Mouse (Mus musculus) yolk sac, embryonic 10.5 days (tissue): Measurements from ENCODE around the gene Sh3bp5.

Source experiments
- DNase-seq: peaks from one replicate; pipeline ENCODE4 v3.0.0-alpha.2; 2017; ENCODE audit warnings: low spot score

The Sh3bp5 gene

DNA sequence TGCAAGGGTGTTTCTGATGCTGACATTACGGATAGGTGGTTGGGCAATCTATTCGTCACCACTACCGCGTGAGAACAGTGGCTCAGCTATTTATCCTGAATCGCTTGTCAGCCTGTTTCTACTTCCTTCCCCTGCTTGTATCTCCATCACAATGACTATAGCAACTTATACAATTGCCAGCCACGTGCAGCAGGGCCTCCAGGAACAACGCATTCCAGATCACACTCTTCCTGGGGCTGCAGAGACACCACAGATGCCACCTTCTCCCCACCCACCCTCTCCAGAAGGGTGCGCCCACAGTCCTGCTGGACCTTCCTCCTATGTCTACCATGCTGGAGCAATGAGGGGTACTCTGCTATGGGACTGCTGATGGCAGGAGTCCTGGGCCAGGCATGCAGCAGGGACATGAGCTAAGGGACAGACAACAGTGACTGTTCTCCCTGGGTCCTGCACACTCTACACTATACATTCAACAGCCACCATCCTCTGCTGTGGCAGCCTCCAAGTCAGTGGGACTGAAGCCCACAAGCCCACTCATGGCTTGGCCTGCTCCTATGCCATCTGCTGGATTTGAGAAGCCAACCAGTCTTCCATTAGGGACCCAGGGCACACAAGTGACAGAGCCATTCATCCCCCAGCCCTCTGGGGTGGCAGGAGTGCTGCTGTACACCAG is 42.9 kb downstream of the Sh3bp5 start:
- no peak for DNase-seq

DNA sequence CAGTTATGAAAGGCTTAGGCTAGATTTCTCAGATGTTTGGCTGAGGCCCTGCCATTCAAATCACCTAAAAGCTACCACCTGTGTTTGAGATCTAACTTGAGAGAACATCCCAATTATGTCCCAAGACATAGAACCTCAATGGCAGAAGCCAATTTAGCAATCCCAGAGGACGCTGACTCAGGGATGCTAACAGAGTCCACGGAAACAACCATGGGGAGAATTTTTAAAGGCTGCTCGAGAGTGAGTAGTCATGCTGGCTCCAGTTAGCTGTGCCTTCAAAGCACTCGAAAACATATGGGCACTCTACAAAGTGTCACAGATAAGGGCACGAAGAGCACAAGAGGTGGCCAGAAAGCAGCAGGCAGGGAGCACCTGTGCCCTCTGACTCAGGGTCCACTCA is 43.6 kb downstream of the Sh3bp5 start:
- no peak for DNase-seq

DNA sequence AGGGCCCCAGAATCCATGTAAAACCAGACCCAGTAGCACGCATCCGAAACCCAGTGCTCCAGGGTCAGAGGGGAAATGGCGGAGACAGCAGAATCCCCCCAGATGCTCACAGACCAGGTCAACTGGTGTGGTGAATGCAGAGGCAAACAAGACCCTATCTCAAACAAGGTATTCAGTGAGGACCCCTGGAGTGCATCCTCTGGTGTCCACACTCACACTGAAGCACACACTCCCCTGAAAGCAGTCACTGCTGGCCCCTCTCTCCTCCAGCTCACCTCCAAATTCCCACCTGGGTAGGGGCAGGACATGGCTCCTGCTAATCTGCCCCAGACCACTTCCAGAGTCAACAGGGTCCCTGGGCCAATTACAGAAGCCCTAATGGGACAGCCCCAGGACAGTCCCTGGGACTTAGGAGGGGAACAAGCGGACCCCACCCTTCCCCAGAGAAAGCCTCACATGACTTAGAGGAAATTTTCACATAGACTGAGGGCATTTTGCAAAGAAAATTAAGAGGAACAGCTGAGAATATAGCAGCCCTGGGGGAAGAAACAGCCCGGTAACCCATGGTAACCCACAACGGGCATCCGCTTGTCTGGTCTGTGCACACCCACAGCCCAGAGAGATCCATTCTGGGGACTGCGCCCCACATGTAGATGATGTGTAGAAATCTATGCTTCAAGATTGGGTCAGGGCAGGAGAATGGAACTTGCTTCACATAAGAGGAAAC is 46.3 kb downstream of the Sh3bp5 start:
- no peak for DNase-seq

DNA sequence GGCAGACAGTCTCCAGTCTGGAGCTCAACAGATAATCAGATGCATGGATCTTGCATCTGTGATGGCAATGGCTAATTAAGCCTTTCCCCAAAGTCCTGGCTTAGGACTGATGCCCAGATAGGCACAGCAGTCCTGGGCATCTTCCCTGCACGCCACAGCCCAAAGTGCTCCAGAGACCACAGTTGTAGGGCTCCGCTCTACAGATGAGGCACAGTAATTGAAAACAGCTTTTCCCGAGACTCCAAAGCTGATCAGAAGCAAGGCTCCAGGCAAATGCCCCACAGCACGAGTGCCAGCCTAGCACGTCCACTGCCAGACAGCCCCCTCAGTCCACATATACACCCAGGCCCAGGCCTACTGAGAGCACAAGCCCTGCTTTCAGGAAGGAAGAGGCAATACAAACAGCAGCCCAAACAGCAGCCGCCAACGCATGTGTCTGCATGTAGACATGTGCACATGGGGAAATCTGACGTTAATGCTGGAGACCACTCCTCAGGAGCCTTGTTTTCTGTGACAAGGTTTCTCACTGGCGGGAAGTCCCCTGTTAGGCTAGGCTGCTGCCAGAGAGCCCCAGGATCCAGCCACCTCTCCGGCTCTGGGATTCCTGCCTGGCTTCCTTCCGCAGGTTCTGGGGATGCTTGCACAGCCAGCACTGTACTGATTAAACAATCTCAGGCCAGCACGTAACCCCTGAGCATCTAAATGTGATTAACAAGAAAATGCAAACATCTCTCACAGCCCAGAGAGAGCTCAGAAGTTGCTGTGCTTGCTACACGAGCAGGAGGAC is 47.6 kb downstream of the Sh3bp5 start:
- DNase-seq: no peak

DNA sequence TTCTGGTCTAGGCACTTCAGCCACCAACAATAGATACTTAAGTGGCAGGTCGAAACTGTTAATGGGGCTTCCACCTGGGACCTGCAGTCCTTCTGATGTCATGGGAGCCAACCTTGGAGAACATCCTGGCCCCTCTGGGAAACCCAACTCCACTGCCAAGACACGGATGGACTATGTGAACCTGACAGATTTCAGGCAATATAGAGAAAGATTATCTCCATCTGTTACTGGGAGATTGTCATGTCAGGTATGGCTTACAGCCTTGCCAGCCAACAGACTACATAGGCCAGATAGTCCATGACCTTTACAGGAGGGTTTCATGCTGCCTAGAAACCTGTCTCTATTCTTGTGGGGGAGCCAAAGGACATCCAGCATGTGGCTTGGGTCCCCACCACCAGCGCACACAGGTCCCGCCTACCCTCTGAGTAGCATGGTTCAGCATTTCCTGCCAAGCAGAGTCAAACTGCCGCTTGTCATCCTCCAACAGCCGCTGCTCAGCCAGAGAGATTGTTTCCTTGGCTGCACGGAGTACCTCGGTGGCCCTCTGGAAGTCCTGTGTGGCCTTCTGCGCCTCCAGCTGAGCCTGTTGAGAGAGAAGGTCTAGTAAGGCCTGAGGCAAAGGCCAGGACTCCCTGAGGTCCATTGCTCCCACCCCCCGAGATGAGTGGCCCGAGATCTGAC is 48.4 kb downstream of the Sh3bp5 start:
- DNase-seq: no peak

DNA sequence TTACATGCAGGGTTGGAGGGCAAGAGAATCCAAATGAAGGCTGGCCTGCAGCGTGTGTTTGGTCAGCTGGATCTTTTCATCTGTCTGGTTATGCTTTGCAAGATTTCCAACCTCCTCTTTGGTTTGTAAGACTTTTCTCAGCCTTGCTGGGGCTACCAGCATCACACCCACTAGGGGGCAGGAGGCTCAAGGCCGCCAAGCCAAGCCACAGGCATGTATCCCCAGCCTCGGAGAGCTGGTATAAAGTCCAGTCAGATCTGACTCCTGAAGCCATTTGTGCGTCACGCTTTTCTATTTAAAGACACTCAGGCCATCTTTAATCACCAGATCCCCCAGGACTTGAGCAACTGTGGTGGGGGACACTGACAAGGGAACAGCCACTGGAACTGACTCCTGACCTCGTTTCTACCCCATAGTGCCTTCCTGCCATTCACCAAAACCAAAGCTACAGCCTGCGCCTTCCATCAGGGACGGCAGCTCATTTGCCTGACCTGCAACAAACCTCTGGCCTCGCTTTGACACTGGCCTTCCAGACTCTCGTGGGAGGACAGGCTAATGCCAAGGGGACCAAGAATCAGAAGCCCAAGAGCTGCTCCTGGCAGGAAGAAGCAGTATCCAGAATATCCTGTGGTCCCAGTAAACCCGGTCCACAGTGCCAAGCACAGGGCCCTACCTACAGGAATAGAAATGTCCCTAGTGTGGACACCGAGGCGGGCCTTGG is 49.7 kb downstream of the Sh3bp5 start:
- peak; percentile 80 for DNase-seq

DNA sequence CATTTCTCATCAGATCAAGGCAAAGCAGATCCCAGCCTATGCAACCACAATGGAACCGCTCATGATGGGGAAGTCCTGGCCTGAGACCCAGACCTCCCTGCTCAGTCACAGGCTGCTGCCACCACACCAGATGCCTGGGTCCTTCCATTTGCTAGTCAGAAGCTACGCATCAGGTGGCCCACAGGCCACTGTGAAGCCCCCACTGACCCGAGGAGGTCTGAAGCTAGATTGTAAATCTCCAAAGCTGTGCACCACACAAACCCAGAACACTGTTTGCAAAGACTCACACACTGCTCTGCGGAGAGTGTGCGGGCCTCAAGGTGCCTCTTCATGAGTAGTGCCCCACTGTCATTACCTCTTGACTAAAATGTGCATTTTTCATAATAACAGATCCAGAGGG is 50.5 kb downstream of the Sh3bp5 start:
- DNase-seq: no peak

DNA sequence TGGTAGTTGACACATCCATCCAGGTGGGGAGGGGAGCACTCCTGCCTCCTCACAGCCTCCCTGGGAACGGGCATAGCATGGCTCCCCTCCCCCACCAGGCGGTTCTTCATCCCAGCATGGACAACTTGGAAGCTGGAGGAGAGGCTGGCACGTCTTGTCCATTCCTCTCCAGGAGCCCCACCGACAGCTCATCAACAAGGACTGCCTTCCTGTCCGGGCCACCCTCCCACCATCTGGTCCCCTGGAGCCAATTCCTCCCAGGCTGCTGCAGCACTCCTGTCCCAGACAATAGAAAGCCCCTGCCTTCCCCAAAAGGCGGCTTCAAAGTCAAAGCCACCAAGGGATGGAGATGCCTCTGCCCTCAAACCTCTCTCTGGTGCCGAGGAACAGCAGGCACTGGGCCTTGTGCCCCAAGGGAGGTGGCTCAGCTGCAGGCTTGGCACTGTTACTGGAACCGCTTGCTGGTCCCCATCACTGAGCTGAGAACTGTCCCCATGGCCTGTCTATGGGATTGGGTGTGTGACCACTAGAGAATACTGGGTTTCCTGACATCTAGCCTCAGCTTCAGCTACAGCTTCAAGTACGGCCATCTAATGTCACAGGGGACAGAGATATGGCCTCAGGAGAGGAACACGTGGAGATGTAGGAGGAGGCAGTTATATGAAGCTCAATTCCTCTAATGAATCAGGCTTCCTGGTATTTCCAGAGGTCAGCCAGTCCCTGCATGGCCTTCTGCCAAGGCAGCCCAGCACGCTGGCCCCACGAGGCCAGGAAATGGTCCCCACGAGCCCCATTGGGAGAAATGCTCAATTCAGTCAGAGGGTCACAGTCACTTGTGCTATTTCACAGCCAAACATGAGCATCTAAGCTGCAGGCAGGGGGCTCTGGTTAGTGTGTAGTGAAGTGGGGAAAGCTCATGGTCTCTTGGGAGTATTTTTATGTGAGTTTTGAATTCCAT is 51.2 kb downstream of the Sh3bp5 start:
- no peak for DNase-seq

DNA sequence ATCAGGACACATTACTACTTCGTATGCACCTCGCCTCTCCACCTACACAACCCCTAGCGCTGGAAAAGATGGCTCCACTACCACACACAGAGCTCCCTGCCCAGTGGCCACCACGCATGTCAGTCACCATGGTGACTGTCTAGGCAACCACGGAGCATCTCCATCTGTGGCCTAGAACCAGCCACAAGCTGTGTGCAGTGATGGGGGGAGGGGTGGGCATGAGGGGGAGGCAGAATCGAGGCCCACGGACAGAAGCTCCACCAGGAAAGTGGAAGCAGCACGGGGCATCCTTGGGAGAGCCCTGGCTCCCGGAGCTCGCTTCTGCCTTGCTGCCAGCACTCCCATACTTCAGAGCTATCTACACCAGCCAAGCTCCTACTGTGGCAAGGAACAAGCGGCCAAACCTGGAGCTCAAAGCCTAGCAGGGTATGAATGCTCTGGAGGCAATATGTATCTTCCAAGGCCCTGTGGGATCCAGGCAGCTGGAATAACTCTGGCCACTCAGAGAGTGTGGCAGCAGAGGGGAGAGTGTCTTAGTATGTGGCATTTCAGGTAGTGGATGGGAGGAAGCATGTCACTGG is 52.3 kb downstream of the Sh3bp5 start:
- DNase-seq: no peak

DNA sequence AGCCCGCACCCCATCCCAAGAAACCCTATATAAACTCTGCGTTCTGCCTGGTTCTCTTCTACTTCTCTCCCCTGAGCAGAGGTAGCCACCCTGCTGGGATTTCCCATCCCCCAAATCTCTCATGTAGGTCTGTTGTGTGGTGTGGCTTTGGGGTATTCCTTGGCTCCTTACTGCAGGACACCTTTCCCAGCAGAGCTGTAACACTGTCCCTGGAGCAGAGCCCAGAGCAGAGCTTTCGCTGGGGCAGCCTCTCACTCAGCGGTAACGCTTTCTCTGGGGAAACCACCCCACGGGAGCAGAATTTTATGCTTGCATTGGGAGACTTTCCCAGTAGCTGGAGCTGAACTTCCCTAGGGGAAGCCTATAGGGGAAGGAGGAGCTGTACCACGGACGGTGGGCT is 53.6 kb downstream of the Sh3bp5 start:
- no peak for DNase-seq

DNA sequence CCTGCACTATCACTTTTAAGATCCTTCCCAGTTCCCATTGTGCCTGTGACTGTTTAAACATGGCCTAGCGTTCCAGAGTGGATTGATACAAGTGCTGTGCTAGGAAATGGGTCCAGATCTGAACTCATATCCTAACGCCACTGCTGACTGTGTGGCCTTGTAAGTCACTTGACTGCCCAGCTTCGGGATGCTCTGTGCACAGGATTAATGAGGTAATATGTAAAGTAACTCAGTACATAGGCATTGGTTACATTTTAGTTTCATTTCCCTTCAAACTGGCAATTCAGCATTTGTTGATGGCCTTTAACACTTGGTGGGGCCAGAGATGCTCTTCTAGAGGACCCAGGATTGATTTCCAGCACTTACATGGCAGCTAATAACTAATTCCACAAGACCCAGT is 59.5 kb downstream of the Sh3bp5 start:
- no peak for DNase-seq

DNA sequence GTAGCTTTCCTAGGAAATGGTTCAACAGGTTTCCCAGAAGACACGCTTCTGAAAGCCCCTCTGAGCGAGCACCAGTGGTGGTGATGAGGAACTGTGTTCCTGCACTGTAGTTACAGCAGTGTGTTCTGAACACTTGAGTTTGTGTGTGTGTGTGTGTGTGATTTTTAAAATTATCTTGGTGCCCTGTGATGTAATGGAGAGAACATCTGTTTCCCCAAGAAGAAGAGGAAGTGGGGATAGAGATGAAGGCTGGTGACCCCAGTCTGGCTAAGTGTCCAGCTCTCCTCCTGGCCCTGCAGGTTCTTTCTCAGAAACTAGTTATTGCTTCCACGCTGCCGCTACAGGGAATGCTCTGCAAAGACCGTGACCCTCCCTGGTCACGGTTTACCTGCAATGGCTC is 61.5 kb downstream of the Sh3bp5 start:
- no peak for DNase-seq

DNA sequence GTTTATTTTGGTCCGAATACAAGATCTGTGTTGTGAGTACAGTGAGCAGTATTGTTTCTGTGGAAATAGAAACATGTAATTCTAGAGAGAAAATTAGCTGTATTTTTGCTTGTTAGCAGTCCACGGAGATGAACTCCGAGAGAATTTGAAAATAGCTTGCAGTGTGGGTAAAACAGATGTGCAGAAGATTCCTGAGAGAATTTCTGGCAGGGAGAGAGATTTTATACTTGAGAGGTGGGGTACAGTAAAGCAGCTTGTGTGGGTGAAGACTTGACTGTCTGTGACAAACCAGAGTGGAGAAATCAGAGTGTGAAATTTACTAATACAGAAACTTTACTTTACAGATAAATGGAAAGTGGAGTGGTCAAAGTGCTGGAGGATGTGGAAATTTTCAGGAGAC is 66.5 kb downstream of the Sh3bp5 start:
- DNase-seq: no peak

DNA sequence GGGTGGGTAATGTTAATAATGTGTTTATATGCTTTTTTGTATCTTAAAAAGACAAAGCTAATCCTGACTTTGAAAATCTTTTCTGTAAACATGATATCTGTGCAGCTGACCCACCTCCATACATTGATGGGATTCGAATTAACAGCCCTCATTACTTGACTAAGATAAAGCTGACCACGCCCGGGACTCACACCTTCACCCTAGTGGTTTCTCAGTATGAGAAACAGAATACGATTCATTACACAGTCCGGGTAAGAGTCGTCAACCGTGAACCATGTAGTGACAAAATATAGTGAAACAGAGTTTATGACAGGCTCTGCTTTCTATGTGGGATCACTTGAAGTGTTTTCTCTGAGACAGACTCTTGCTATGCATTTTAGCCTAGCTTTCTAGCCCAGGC is 67.9 kb downstream of the Sh3bp5 start:
- no peak for DNase-seq

DNA sequence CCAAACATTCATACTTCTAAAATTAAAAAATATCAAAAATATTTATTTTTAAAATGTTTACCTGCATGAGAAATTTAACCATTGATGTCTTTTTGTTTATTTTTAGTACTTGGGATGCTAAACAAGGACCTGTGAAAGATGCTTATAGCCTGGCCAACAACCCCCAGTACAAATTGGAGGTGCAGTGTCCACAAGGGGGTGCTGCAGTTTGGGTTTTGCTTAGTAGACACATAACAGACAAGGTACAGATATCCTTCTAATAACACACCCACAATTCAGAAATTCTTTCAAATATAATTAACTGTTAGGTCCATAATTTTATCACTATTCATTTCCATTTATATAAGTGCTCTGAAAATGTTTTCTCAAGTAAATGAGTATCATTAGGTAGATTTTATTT is 70.5 kb downstream of the Sh3bp5 start:
- no peak for DNase-seq

DNA sequence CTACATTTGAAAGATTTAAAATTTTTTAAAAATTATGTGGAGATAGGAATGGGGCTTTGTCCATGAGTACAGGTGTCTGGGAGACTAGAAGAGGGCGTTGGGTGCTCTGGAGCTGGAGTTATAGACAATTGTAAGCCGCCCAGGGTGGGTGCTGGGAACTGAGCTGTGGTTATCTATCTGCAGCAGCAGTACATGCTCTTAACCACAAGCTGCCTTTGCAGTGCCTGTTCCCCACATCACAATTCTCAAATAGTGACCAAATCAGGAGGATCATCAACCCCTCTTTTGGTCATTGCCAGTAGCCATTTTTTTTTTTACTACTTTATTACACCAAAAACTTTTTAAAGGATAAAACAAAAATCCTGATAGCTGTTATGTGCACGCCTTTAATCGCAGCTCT is 71.3 kb downstream of the Sh3bp5 start:
- no peak for DNase-seq

DNA sequence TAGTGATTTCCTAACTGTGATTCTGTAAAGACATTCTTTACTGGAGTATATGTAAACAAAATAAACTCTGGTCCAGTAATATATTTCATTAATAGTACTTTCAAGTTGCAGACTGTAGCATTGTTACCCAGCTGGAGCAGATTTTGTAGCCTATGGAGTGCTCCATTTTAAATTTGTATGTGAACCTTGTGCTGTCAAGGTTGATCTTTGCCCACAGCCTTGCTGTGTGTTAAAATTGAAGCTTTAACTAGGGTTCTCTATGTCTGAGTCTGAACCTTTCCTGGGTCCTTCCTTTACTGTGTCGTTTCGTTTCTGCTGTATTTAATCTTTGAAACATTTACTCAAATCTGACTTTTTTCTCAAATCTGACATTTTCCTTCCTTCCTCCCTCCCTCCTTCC is 73.6 kb downstream of the Sh3bp5 start:
- no peak for DNase-seq

DNA sequence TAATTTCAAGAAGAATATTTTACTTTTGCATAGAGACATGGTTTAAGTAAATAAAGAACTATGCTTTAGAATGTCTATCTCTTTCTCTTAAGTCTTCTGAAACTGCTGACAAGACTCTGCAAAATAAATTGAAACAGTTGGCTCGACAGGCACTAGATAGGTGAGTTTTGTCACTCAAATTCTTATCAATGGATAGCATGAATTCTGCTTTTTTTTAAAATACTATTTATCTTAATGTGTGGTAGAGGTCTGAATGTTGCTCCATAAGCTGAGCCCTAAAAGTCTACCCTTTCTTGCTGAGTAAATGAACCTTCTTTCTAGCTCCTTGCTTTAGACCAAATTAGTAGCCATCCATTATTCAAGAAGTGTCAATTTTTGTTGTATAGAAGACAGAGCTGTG is 90.5 kb downstream of the Sh3bp5 start:
- DNase-seq: no peak

DNA sequence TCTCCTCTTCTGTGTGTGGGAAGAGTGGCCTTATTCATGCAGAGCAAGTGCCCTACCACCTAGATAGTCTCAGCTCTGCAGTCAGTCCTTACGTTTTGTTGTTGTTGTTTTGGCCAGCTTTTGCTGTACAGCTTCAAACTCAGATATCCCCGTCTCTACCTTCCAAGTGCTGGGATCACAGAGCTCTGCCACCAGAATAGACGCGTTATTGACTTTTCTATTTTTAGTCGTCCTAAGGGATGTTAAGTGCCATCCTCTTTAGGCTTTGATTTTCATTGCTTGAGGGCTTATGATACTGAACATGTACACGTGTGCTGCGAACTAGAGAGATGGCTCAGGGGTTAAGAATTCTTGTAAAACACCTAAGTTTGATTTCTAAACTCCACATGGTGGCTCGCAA is 92.6 kb downstream of the Sh3bp5 start:
- DNase-seq: no peak

DNA sequence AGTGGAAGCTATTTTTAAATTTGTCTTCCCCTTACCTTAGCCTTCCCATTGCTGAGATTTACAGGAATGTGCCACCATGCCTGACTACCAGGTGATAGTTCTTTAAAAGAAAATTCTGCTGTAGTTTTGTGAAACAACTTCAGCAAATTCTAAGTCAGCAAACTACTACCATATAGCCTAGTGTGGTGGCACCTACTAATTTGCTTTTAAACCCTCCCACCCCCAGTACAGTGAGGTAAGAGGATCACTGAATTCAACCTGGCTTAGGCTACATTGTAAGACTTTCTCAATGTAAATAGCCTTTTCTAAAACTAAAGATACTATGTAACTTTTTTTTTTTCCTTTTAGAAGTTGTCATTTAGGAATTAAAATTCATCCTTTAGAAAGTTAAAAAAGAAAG is 97.9 kb downstream of the Sh3bp5 start:
- DNase-seq: no peak
